Mouse (Mus musculus): ENCODE measurements around the gene Plpp7. TPM values are rescaled to one million over a fixed set of nuclear protein-coding genes. Genes with fewer than 3 reads are reported as not detected.
A peak's percentile ranks its signal among the peaks of the same experiment; 100 is the strongest.

Plpp7 gene
- polyA plus RNA-seq, 1 experiment = 7.7 TPM

DNA sequence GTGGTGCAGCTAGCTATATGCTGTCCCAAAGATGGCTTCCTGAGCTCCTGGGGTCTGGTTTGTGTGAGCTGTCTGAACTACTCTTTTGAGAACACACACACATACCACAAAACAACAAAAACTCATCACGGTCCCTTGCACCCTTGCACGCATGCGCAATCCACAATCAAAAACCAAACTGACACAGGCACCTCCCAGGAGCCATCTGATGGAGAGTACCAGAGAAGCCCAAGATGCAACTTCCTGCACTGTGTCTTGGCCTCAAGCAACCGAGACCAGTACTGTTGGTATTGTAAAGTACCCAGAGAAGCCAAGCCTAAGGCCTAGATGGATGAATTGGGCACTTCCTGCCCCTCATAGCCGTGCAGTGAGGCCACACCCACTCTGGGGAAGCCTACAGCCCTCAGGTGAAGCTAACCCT is 29.9 kb upstream of the Plpp7 start:
- peaks cover 49% of the 10 kb centered on the region for H3K36me3 ChIP-seq (ENCODE audit: control insufficient read depth, insufficient read depth, low read length)
- TF ChIP-seq CTCF (IDR thresholded peaks at IDR 0.05; ENCODE audit: borderline replicate concordance, control insufficient read depth, extremely low read depth, insufficient read depth, low read length, poor library complexity) (no peak), POLR2A (IDR thresholded peaks at IDR 0.05; ENCODE audit: control insufficient read depth, extremely low read depth, insufficient read depth, low read length, poor library complexity) (no peak)
- H3K4me3 ChIP-seq (ENCODE audit: control insufficient read depth, insufficient read depth, low read length) = peak overlapping the region; percentile 56
- DNase-seq = peak; percentile 77
- H3K4me1 ChIP-seq (replicated peaks; ENCODE audit: control insufficient read depth, insufficient read depth, low read length) = peaks cover 84% of the 10 kb centered on the region
- WGBS = 9% methylated on average over 5 of the region's 5 CpGs
- H3K27me3 ChIP-seq (ENCODE audit: control insufficient read depth, insufficient read depth, low read length) = no peaks in the 10 kb centered on the region
- H3K27ac ChIP-seq (ENCODE audit: control insufficient read depth, insufficient read depth, low read length) = peak overlapping the region; percentile 99

DNA sequence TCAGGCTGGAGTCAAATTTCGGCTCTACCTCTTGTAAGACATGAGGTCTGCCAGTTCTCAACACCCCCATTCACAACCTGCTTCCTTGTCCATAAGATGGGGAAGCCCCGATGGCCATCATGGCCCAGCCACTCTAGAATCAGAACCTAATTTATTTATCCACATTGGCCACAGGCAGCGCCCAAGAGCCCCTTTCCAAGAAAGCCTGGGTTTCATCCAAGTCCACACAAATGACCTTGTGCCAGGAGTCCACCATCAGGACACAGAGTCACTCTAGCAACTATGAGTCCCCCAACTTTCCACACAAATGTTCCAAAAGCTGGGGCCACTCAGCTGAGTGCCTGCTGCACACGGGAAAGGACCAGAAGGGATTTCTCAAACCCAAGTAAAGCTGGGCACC is 29.3 kb upstream of the Plpp7 start:
- H3K4me1 ChIP-seq (replicated peaks; ENCODE audit: control insufficient read depth, insufficient read depth, low read length) = peaks cover 82% of the 10 kb centered on the region
- peak overlapping the region; percentile 99 for H3K27ac ChIP-seq (ENCODE audit: control insufficient read depth, insufficient read depth, low read length)
- no peak for DNase-seq
- H3K4me3 ChIP-seq (ENCODE audit: control insufficient read depth, insufficient read depth, low read length) = no peak overlapping the region
- TF ChIP-seq CTCF (IDR thresholded peaks at IDR 0.05; ENCODE audit: borderline replicate concordance, control insufficient read depth, extremely low read depth, insufficient read depth, low read length, poor library complexity) (no peak), POLR2A (IDR thresholded peaks at IDR 0.05; ENCODE audit: control insufficient read depth, extremely low read depth, insufficient read depth, low read length, poor library complexity) (no peak)
- WGBS = 87% methylated on average over 4 of the region's 4 CpGs
- H3K36me3 ChIP-seq (ENCODE audit: control insufficient read depth, insufficient read depth, low read length) = peaks cover 53% of the 10 kb centered on the region
- no peaks in the 10 kb centered on the region for H3K27me3 ChIP-seq (ENCODE audit: control insufficient read depth, insufficient read depth, low read length)

DNA sequence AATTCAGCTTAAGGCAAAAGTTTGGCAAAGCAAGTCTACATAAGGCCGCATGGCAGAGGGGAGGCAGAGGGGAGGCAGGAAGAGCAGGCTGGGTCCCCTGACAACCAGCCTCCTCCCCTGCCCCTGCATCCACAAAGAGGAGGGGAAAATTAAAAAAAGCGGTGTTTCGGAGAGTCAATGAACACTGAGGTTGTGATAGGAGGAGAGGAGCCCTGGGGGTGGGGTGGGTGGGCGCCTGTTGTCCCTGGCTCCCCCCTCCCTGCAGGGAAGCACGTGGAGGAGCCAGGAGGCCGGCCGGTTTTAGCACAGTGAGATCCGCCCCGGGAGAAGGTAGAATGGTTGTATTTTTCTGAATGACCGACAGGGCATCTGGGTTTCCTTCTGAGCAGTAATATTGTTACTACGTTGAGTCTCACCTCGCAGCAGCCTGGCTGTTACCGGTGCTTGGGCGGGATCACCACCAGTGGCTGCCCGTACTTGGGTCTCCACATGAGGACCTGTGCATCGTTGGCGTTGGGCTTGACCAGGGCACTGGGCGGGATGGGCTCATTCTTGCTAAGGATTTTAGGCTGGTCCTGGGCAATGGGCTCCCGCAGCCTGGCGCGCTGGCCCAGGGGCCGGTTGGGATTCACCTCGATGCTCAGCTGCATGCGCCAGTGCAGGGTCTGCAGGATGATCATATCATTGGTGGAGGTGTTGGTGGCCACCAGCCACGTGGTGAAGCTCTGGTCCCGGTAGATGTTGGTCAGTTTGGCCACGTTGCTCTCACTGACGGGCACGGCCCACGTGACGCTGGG is 26.3 kb upstream of the Plpp7 start:
- DNase-seq = peak; percentile 11
- no peak for TF ChIP-seq CTCF (IDR thresholded peaks at IDR 0.05; ENCODE audit: borderline replicate concordance, control insufficient read depth, extremely low read depth, insufficient read depth, low read length, poor library complexity)
- TF ChIP-seq POLR2A (IDR thresholded peaks at IDR 0.05; ENCODE audit: control insufficient read depth, extremely low read depth, insufficient read depth, low read length, poor library complexity) = no peak
- 92% methylated on average over 31 of the region's 31 CpGs for WGBS
- Histone ChIP-seq H3K27ac (ENCODE audit: control insufficient read depth, insufficient read depth, low read length) (peak overlapping the region; percentile 99; the same call in 1 of the 2 replicates), H3K4me1 (replicated peaks; ENCODE audit: control insufficient read depth, insufficient read depth, low read length) (peaks cover 83% of the 10 kb centered on the region), H3K36me3 (ENCODE audit: control insufficient read depth, insufficient read depth, low read length) (peaks cover 77% of the 10 kb centered on the region), H3K4me3 (ENCODE audit: control insufficient read depth, insufficient read depth, low read length) (no peak overlapping the region), H3K27me3 (ENCODE audit: control insufficient read depth, insufficient read depth, low read length) (no peaks in the 10 kb centered on the region)

DNA sequence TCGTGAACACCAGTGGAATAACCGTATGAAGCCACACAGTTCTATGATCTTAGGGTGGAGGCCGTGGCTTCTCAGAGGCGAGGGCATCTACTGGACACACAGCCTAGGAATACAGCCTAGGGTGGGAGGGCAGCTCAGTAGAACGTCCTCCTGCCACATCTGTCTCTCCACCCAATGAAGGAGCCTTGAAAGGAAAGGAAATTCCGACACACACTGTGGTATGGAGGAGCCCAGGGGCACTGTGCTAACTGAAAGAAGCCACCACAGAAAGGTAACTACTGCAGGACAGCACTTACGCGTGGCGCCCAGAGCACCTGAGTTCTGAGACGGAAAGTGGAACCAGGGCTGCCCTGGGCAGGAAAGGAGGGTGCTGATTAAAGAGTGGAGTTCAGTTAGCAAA is 24.6 kb upstream of the Plpp7 start:
- Histone ChIP-seq H3K4me1 (replicated peaks; ENCODE audit: control insufficient read depth, insufficient read depth, low read length) (peaks cover 79% of the 10 kb centered on the region), H3K27me3 (ENCODE audit: control insufficient read depth, insufficient read depth, low read length) (no peaks in the 10 kb centered on the region), H3K4me3 (ENCODE audit: control insufficient read depth, insufficient read depth, low read length) (no peak overlapping the region), H3K36me3 (ENCODE audit: control insufficient read depth, insufficient read depth, low read length) (peaks cover 76% of the 10 kb centered on the region), H3K27ac (ENCODE audit: control insufficient read depth, insufficient read depth, low read length) (peak overlapping the region; percentile 15; the same call in 1 of the 2 replicates)
- peak; percentile 9 for DNase-seq
- 93% methylated on average over 10 of the region's 10 CpGs for WGBS
- TF ChIP-seq CTCF (IDR thresholded peaks at IDR 0.05; ENCODE audit: borderline replicate concordance, control insufficient read depth, extremely low read depth, insufficient read depth, low read length, poor library complexity) = no peak
- TF ChIP-seq POLR2A (IDR thresholded peaks at IDR 0.05; ENCODE audit: control insufficient read depth, extremely low read depth, insufficient read depth, low read length, poor library complexity) = no peak

- no peak for TF ChIP-seq POLR2A (IDR thresholded peaks at IDR 0.05; ENCODE audit: control insufficient read depth, extremely low read depth, insufficient read depth, low read length, poor library complexity)
- TF ChIP-seq CTCF (IDR thresholded peaks at IDR 0.05; ENCODE audit: borderline replicate concordance, control insufficient read depth, extremely low read depth, insufficient read depth, low read length, poor library complexity) = no peak
- WGBS = 62% methylated on average over 8 of the region's 8 CpGs
- Histone ChIP-seq H3K4me1 (replicated peaks; ENCODE audit: control insufficient read depth, insufficient read depth, low read length) (peaks cover 65% of the 10 kb centered on the region), H3K36me3 (ENCODE audit: control insufficient read depth, insufficient read depth, low read length) (peaks cover 60% of the 10 kb centered on the region), H3K4me3 (ENCODE audit: control insufficient read depth, insufficient read depth, low read length) (no peak overlapping the region), H3K27ac (ENCODE audit: control insufficient read depth, insufficient read depth, low read length) (no peak overlapping the region), H3K27me3 (ENCODE audit: control insufficient read depth, insufficient read depth, low read length) (no peaks in the 10 kb centered on the region)
- DNase-seq = no peak
Observed at GRCm38 (mm10) chr2:32074404-32074803, 20.9 kb upstream of the Plpp7 start.

- TF ChIP-seq CTCF (IDR thresholded peaks at IDR 0.05; ENCODE audit: borderline replicate concordance, control insufficient read depth, extremely low read depth, insufficient read depth, low read length, poor library complexity) = no peak
- no peak for TF ChIP-seq POLR2A (IDR thresholded peaks at IDR 0.05; ENCODE audit: control insufficient read depth, extremely low read depth, insufficient read depth, low read length, poor library complexity)
- H3K27ac ChIP-seq (ENCODE audit: control insufficient read depth, insufficient read depth, low read length) = peak overlapping the region; percentile 54; the same call in 1 of the 2 replicates
- peak; percentile 13 for DNase-seq
- no peak overlapping the region for H3K4me3 ChIP-seq (ENCODE audit: control insufficient read depth, insufficient read depth, low read length)
- H3K27me3 ChIP-seq (ENCODE audit: control insufficient read depth, insufficient read depth, low read length) = no peaks in the 10 kb centered on the region
- peaks cover 55% of the 10 kb centered on the region for H3K36me3 ChIP-seq (ENCODE audit: control insufficient read depth, insufficient read depth, low read length)
- 59% methylated on average over 7 of the region's 7 CpGs for WGBS
- H3K4me1 ChIP-seq (replicated peaks; ENCODE audit: control insufficient read depth, insufficient read depth, low read length) = peaks cover 62% of the 10 kb centered on the region
Observed at GRCm38 (mm10) chr2:32075368-32075767, 20.0 kb upstream of the Plpp7 start.

Measured in thymus, adult 2 months (tissue).